Mouse (Mus musculus): ENCODE results near the gene Wwox. TPM values are rescaled to one million over a fixed set of nuclear protein-coding genes. Genes with fewer than 3 reads are reported as not detected.

Gene Wwox
- total RNA-seq, 4 experiments from 2014 or later, result 3.8 to 6.4 (median 5.2) TPM

- DNase-seq (ENCODE audit: low spot score), result no peak
These were observed 292.0 kb downstream of the Wwox start for GRCm38 (mm10) chr8:114731260-114732140.

- DNase-seq (ENCODE audit: low spot score), result no peak
These were observed 303.9 kb downstream of the Wwox start for GRCm38 (mm10) chr8:114743185-114743915.

- DNase-seq (ENCODE audit: low spot score), result no peak
These were observed 306.9 kb downstream of the Wwox start for GRCm38 (mm10) chr8:114746373-114746772.

- DNase-seq (ENCODE audit: low spot score), result no peak
These were observed 312.1 kb downstream of the Wwox start for GRCm38 (mm10) chr8:114751376-114752135.

GRCm38 (mm10) chr8:114759621-114760020 is 320.2 kb downstream of the Wwox start:
- no peak for DNase-seq (ENCODE audit: low spot score)

- DNase-seq (ENCODE audit: low spot score), result no peak
These were observed 329.1 kb downstream of the Wwox start for GRCm38 (mm10) chr8:114768536-114768935.

GRCm38 (mm10) chr8:114770856-114771776 is 331.7 kb downstream of the Wwox start:
- peak; percentile 68 for DNase-seq (ENCODE audit: low spot score)

GRCm38 (mm10) chr8:114772276-114772849 is 332.9 kb downstream of the Wwox start:
- no peak for DNase-seq (ENCODE audit: low spot score)

- DNase-seq (ENCODE audit: low spot score), result peak; percentile 76
These were observed 334.3 kb downstream of the Wwox start for GRCm38 (mm10) chr8:114773461-114774414.

- no peak for DNase-seq (ENCODE audit: low spot score)
These were observed 334.9 kb downstream of the Wwox start for GRCm38 (mm10) chr8:114774415-114774775.

- peak; percentile 21 for DNase-seq (ENCODE audit: low spot score)
These were observed 336.1 kb downstream of the Wwox start for GRCm38 (mm10) chr8:114775543-114775942.

- no peak for DNase-seq (ENCODE audit: low spot score)
These were observed 337.2 kb downstream of the Wwox start for GRCm38 (mm10) chr8:114776696-114777095.

- DNase-seq (ENCODE audit: low spot score), result no peak
These were observed 338.0 kb downstream of the Wwox start for GRCm38 (mm10) chr8:114777271-114777980.

- no peak for DNase-seq (ENCODE audit: low spot score)
These were observed 339.5 kb downstream of the Wwox start for GRCm38 (mm10) chr8:114779002-114779401.

GRCm38 (mm10) chr8:114783321-114783720 is 343.9 kb downstream of the Wwox start:
- DNase-seq (ENCODE audit: low spot score), result no peak

- no peak for DNase-seq (ENCODE audit: low spot score)
These were observed 346.4 kb downstream of the Wwox start for GRCm38 (mm10) chr8:114785834-114786233.

- no peak for DNase-seq (ENCODE audit: low spot score)
These were observed 350.2 kb downstream of the Wwox start for GRCm38 (mm10) chr8:114789616-114790015.

GRCm38 (mm10) chr8:114790754-114791153 is 351.3 kb downstream of the Wwox start:
- DNase-seq (ENCODE audit: low spot score), result no peak

GRCm38 (mm10) chr8:114793682-114794081 is 354.2 kb downstream of the Wwox start:
- no peak for DNase-seq (ENCODE audit: low spot score)

Measured in heart, adult 8-10 months (tissue).